Mouse (Mus musculus) MN1 (cell line): ENCODE data around the gene Mpc2.

Experiments
- DNase-seq: peaks from one replicate; pipeline ENCODE4 v3.0.0-alpha.2; 2016; ENCODE audit warnings: low spot score

Gene Mpc2

DNA sequence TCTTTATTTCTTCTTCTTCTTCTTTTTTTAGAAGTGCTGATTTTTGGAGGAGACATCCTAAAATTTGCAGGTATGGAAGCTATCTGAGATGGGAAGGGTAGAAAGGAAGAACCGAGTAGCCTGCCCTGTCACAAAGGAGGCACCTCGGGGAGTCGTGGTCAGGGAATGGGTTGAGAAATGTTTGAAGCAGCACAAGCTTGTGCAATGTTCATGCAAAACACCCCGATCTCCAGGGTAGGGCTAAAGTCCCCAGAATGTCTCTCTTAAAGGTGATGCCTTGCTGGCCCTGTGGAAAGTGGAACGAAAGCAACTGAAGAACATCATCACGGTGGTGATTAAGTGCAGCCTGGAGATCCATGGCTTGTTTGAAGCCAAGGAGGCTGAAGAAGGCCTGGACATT is 45.9 kb downstream of the Mpc2 start:
- no peak for DNase-seq

DNA sequence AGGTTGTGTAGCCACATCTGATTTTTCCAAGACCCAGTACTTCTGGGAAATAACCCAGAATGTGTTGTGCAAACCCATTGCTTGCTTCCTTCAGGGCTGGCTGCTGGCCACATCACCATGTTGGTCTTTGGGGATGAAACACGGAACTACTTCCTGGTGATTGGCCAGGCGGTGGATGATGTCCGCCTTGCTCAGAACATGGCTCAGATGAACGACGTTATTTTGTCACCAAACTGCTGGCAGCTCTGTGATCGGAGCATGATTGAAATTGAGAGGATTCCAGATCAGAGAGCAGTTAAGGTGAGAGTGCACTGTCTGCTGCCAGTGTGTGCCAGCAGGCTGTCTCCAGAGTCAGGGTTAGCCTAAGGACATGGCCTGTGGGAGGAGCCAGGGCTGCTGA is 49.7 kb downstream of the Mpc2 start:
- DNase-seq = no peak

DNA sequence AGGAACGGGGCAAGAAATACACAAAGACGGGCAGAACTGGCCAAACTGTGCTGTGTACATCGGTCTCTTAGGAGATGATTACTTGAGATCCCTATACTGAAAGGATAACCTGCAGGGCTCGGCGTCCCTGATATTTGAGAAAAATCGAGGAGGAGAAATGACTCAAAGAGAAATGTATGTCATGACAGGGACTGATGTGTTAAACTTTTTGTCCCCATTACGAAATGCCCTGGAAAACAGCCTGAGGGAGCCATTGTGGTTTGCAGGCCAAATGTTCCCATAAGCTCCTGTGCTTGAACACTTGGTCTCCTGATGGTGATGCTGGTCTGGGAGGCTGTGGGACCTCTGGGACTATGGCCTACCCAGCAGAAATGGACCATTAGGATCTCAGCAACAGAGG is 60.3 kb downstream of the Mpc2 start:
- DNase-seq = no peak
